Mouse (Mus musculus): ENCODE data around the gene Wdr62.

Wdr62 gene

DNA sequence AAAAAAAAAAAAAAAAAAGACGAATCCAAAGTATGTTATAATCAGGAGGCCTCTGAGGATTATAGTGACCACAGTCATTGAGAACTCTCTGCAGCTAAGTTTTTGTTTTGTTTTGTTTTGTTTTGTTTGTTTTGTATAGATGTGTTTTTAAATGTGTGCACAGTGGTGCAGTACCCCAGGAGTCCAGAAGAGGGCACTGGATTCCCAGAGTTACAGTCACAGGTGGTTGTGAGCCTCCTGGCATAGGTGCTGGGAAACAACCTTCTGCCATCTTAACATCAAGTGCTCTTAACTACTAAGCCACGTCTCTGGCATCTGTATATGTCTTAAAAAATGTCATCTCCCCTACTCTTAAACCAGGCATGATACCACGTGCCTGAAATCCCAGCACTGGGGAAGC lies 20.7 kb upstream of the Wdr62 start:
- DNase-seq: peak; percentile 63 to 66

GRCm38 (mm10) chr7:30297266-30297665 lies 17.0 kb upstream of the Wdr62 start:
- peak in 1 of 2 experiments; percentile 3 for DNase-seq

GRCm38 (mm10) chr7:30296816-30297215 lies 16.6 kb upstream of the Wdr62 start:
- peak in 1 of 2 experiments; percentile 9 for DNase-seq

GRCm38 (mm10) chr7:30295103-30295502 lies 14.9 kb upstream of the Wdr62 start:
- DNase-seq: peak; percentile 93 to 94

- peak in 1 of 2 experiments; percentile 44 for DNase-seq
Measured at GRCm38 (mm10) chr7:30294296-30294695, 14.1 kb upstream of the Wdr62 start.

- DNase-seq: peak; percentile 46 to 54
Measured at GRCm38 (mm10) chr7:30293795-30294194, 13.6 kb upstream of the Wdr62 start.

DNA sequence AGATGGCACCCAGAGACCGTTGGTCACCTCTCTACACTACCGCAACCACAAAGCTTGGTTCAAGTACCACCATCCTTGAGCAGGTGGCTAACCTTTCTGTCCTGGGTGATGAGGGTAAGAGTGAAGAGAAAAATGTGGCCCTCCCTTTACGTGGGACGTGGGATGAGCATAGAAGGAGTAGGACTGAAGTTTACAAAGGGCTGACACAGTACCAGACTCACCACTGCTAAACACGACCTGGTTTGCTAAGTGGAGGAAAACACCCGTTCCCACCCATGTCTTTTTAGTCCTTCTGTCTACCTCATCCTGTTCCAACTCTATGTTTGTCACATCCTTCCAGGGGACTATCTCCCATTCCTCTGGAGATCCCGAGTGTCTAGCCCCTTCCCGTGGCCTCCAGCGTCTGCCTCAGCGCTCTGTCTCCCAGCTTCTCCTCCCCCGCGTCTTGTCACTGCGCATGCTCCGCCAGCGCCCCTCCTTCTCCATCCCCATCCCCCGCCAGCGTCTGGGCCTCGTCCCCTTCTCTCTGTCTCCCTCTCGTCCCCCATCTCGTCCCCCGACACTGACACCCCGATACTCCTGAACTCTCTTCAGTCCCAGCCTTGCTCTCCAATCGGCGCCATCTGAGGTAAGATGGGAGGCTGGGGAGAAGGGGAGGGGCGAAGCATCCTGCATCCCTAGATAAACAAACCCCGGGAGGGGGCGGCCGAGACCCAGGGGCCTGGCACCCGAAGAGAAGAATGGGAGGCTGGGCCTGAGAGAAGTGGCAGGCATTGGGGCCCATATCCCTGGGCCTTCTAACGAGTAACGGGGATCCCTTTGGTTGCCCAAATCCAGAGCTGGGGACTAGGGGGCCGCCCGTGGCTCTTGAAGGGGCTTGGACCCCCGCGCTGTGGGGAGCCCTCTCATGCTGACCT lies 11.3 kb upstream of the Wdr62 start, which contains the start of gene Clip3:
Gene Clip3, plus strand, starts transcription at position 514 of the 917 bp plus-strand sequence.
- peak; percentile 89 to 91 for DNase-seq

- DNase-seq: no peak
Measured at GRCm38 (mm10) chr7:30289714-30290399, 9.6 kb upstream of the Wdr62 start.

DNA sequence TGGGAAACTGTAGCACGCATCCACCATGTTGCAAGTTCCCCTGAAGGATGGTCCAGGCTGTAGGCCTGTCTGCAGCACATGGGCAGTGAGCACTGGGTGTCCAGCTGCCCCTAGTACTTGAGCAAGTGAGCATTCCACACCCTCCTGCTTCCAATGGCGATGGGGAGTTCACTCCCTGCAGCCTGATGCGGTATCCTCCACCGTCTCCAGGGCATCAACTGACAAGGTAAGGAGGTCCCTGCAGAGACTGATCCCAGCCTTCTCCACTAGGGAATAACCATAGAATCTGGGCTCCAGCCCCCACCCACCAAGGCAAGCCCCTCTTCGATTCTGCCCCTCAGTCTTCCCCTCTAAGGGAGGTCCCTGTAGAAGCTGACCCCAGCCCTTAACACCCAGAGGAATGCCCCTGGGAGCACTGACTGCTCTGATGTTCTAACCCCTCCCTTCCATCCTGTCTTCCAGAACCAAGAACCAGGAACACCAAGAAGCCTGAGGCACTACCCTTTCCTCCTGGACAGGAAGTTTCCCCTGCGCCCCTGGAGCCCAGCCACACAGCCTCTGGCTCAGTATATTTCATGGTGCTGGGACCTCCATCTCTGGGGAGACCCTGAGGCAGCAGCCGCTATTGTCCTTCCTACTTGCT lies 9.0 kb upstream of the Wdr62 start:
- no peak for DNase-seq

GRCm38 (mm10) chr7:30288046-30288445 lies 7.8 kb upstream of the Wdr62 start:
- peak; percentile 38 to 45 for DNase-seq

DNA sequence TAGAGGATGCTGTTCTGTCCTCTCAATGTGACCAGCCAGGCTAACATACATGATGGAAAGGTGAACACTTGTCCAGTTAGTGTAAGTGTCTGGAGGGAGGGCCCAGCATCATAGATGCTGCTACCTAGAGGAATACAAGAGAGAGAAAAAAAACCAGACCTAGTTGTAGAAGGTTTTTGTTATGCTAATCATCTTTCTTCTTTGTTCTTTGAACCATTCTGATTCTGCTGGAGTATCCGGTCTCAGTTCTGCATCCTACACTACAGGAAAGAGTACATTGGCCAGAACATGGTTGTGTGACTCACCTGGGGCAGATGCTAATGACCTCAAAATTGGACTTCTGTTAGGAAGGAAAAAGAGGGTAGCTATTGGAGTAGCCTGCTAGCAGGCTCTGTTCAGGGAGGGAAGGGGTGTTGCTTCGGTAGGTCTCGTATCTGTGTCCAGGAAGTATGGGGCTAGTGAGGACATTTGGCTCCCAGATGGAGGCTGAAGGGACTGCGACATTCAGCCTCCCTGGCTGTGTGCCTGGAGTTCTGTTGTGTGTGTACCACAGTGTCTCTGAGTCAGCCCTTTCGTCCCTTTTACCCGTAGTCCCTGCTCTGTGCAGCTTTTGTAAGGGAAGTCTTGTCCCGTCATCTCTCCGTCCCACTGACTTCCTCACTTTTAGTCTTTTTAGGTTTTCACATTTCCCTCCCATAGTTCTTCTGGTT lies 6.6 kb upstream of the Wdr62 start:
- DNase-seq: peak; percentile 87 to 88

DNA sequence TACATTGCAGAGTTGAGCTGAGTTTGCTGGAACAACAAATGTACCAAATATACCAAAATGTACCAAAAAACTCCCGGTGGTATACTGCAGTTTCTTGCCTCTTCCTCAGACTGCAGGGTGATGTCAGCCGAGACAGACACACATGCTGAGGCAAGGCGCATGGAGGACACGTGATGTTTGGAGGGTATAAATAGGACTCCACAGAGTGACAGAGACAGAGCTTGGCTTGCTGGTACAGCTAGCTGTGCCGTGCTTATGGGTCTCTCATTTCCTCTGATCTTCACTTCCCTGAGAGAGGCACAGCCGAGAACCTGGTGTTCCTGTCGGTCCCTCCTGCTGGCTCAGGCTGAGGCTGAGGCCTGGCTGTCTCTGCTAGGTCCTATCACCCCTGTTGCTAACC lies 2.5 kb upstream of the Wdr62 start:
- DNase-seq: no peak

DNA sequence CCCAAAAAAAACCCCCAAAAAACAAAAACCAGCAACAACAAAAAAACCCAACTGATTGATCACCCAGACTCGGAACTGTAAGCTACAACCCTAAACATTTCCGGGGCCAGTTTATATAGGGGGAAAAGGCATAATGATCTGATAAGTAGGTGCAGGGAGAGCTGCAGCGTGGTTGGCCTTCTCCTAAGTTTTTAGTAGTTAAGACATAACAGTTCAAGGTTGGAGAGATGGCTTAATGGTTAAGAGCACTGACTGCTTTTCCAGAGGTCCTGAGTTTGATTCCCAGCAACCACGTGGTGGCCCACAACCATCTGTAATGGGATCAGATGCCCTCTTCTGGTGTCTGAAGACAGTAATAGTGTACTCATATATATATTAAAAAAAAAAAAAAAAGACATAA lies 1.3 kb upstream of the Wdr62 start:
- no peak for DNase-seq

GRCm38 (mm10) chr7:30280670-30281138 lies 485 bp upstream of the Wdr62 start:
- peak; percentile 81 to 83 for DNase-seq

DNA sequence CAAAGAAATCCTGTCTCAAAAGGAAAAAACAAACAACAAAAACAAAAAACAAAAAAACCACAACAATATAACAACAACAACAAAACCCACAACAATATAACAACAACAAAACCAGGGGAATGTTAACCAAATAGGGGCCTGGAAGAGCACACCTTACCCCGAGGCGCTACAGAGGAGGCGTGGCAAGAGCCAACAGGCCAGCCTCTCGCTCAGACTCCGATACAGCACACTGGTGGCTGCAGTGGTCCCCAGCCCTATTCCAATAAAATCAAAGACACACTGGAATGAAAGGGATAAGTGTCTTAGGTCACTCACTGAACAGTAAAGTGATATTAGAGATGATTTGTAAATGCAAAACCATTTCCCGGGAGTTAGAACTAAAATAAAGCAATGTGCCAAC lies 683 bp downstream of the Wdr62 start:
- DNase-seq: no peak

GRCm38 (mm10) chr7:30278911-30279310 lies 1.3 kb downstream of the Wdr62 start:
- DNase-seq: no peak

DNA sequence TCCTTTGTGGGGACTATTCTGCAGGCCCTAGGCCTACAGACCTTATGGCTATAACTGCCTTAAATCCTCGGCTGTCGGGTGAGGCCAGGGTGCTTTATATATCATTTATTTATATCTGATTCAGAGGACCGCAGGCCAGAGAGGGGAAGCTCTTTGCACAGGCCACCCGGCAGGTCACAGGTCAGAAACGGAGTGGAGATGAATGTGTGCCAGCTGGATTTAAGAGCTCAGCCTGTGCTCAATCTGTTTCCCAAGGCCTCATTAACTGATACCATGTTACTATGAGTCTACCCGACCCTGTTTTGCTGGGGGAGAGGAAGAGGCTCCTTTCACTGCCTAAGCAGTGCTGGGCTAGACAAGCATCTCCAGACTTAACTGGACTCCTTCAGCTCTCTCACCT lies 5.8 kb downstream of the Wdr62 start:
- DNase-seq: no peak

- no peak for DNase-seq
Measured at GRCm38 (mm10) chr7:30269641-30270040, 10.6 kb downstream of the Wdr62 start.

DNA sequence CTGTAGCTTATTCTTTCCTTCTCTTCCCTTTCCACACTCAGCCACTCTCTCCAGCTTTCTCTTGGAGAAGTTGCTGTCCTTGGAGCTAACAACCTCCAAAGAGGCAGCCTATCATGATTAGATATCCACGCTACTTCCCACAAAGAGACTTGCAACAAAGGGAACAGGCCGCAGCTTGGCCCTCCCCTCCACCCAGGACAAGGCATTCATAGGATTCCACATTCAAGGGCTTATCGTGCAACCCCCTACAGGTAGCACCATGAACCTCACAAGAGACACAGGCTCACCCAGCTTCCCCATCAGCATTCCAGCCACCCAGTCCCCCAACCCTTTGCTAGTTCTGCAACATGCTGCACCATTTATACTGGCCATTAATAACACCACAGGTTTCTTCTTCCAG lies 13.4 kb downstream of the Wdr62 start:
- DNase-seq: no peak

- DNase-seq: no peak
Measured at GRCm38 (mm10) chr7:30265935-30266334, 14.3 kb downstream of the Wdr62 start.

GRCm38 (mm10) chr7:30265531-30265930 lies 14.7 kb downstream of the Wdr62 start:
- no peak for DNase-seq

- DNase-seq: no peak
Measured at GRCm38 (mm10) chr7:30265041-30265440, 15.2 kb downstream of the Wdr62 start.

All from cerebellum, postnatal 36 days (tissue).